Mouse (Mus musculus) liver, adult 2 months (tissue): ENCODE results near the gene Stk10. TPM values are rescaled to one million over a fixed set of nuclear protein-coding genes. Genes with fewer than 3 reads are reported as not detected.
A peak's percentile ranks its signal among the peaks of the same experiment; 100 is the strongest.

Experiments
- DNase-seq: peaks from one replicate; pipeline ENCODE4 v3.0.0-alpha.2; 2011; ENCODE audit warnings: low read depth, low spot score; ENCODE audit errors: extremely low read depth
- H3K27ac ChIP-seq: fragments of 200-500 bp; replicated peaks from 2 replicates; pipeline ENCODE4 v1.5.1; 2012; ENCODE audit warnings: low read depth, mild to moderate bottlenecking, control low read depth, inconsistent platforms, low read length; ENCODE audit not compliant: insufficient read depth
- H3K27me3 ChIP-seq: fragments of 200-500 bp; 2 replicates; pipeline ENCODE4 v1.6.1; 2012; ENCODE audit warnings: mild to moderate bottlenecking, moderate library complexity, low read length, inconsistent platforms; ENCODE audit not compliant: control insufficient read depth, insufficient read depth
- H3K36me3 ChIP-seq: fragments of 200-500 bp; 2 replicates; pipeline ENCODE4 v1.6.1; 2012; ENCODE audit warnings: low read length, inconsistent platforms; ENCODE audit not compliant: control insufficient read depth, insufficient read depth
- H3K4me1 ChIP-seq: fragments of 200-500 bp; 2 replicates; pipeline ENCODE4 v1.6.1; 2011; ENCODE audit warnings: low read length; ENCODE audit not compliant: control insufficient read depth, insufficient read depth
- H3K4me3 ChIP-seq: fragments of 200-500 bp; 2 replicates; pipeline ENCODE4 v1.5.1; 2011; ENCODE audit warnings: low read depth, mild to moderate bottlenecking, control low read depth, low read length, moderate library complexity; ENCODE audit not compliant: insufficient read depth
- H3K79me2 ChIP-seq: fragments of 200-500 bp; 2 replicates; pipeline ENCODE4 v1.6.1; 2012; ENCODE audit warnings: inconsistent platforms, mild to moderate bottlenecking, low read length, moderate library complexity; ENCODE audit not compliant: control insufficient read depth, insufficient read depth
- H3K9ac ChIP-seq: fragments of 200-500 bp; 2 replicates; pipeline ENCODE4 v1.6.1; 2012; ENCODE audit warnings: low read depth, mild to moderate bottlenecking, control low read depth, inconsistent platforms, low read length
- CTCF ChIP-seq: fragments of 200-500 bp; IDR thresholded peaks from 2 replicates; pipeline ENCODE4 v1.5.1; 2011; ENCODE audit warnings: low read depth, low read length, control low read depth
- POLR2A ChIP-seq: fragments of 200-500 bp; IDR thresholded peaks from 2 replicates; pipeline ENCODE4 v1.6.1; 2011; ENCODE audit warnings: low read length, control low read depth; ENCODE audit not compliant: insufficient read depth; ENCODE audit errors: extremely low read depth
- WGBS: fragments of 180-500 bp; shearing (Covaris S2); methylation state at CpG from one replicate; pipeline ENCODE4 v1.1.7; 2018; 5-methylcytosine and 5-hydroxymethylcytosine counted together
- polyA plus RNA-seq: library from polyadenylated mRNA; depleted of rRNA; stranded (reverse); fragments of >200 nt; gene quantifications from 2 replicates; pipeline ENCODE4 v1.2.3, GENCODE M21; 2012
- total RNA-seq: library from RNA; depleted of rRNA; stranded (reverse); fragments of >200 nt; gene quantifications from 2 replicates; pipeline ENCODE4 v1.2.3, GENCODE M21; 2014

Gene Stk10
- total and polyA plus RNA-seq, 2 experiments = 2.0 to 2.4 TPM

DNA sequence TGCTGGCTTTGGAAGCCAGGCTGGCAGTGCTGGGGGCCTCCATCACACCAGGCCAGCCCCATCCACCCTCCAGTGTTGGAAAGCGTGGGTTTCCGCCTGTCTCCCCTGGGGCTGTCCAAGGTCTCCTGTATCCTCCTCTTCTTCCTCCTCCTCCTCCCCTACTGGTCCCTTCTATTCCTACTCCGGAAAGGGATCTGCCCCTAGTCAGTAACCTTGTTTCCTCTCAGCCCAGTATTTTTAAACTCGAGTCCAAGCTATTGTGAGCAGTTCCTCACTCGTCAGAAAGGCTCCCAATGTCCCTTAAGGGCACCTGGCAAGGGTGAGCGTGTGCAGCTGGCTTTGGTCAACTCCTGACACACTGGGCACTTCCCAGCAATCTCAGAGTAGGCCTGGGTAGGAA, 5.3 kb downstream of the Stk10 start:
- Histone ChIP-seq H3K27ac (no peak overlapping the region), H3K79me2 (no peaks in the 10 kb centered on the region), H3K36me3 (no peaks in the 10 kb centered on the region), H3K4me3 (no peak overlapping the region), H3K27me3 (no peaks in the 10 kb centered on the region), H3K4me1 (peaks cover 3% of the 10 kb centered on the region; the same call in 1 of the 2 replicates), H3K9ac (no peak overlapping the region)
- TF ChIP-seq POLR2A (no peak), CTCF (no peak)
- no peak for DNase-seq
- 70% methylated on average over 6 of the region's 6 CpGs for WGBS

DNA sequence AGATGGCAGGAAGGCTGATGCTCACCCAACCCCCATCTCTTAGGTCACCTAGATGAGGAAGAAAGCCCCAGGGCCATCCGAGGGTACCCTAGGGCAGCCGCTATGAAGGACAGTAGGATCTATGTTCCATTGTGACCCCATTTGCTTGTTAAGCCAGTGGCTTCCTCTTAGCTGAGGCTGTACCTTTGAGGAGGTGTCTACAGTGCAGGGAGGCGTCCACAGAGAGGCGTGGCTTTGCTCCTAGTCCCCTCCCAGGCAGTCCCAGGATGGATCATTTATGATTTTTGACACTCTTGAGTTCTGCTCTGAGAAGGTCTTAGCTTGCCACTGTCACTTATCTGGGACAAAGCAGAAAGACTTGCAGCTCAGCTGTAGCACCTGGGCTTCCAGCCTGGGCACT, 5.7 kb downstream of the Stk10 start:
- H3K27ac ChIP-seq = no peak overlapping the region
- TF ChIP-seq CTCF (no peak), POLR2A (no peak)
- no peak overlapping the region for H3K4me3 ChIP-seq
- H3K36me3 ChIP-seq = no peaks in the 10 kb centered on the region
- DNase-seq = peak; percentile 27
- no peaks in the 10 kb centered on the region for H3K79me2 ChIP-seq
- H3K4me1 ChIP-seq = peaks cover 3% of the 10 kb centered on the region; the same call in 1 of the 2 replicates
- H3K27me3 ChIP-seq = no peaks in the 10 kb centered on the region
- WGBS = 79% methylated on average over 4 of the region's 4 CpGs
- no peak overlapping the region for H3K9ac ChIP-seq

DNA sequence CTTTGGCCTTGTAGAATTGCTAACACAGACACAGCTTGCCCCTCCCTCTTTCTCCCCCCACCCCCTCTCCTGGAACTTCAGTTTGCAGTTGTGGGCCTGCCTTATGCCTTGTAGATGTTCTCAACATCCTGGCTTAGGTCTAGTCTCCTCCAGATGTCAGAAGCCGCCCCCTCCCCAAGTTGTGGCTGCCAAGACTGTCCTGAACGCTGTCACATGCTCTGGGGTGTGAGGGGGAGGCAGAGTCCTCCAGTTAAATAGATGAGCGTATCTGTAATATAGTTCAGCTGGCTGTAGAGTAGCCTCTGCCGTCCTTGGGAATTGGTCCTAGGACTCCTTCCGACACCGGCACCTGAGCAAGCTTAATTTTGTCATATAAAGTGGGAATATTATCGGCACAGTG, 6.6 kb downstream of the Stk10 start:
- TF ChIP-seq CTCF (no peak), POLR2A (no peak)
- Histone ChIP-seq H3K79me2 (no peaks in the 10 kb centered on the region), H3K27me3 (no peaks in the 10 kb centered on the region), H3K9ac (no peak overlapping the region), H3K4me3 (no peak overlapping the region), H3K36me3 (no peaks in the 10 kb centered on the region), H3K4me1 (peaks cover 3% of the 10 kb centered on the region; the same call in 1 of the 2 replicates), H3K27ac (no peak overlapping the region)
- WGBS = 92% methylated on average over 7 of the region's 7 CpGs
- DNase-seq = no peak

DNA sequence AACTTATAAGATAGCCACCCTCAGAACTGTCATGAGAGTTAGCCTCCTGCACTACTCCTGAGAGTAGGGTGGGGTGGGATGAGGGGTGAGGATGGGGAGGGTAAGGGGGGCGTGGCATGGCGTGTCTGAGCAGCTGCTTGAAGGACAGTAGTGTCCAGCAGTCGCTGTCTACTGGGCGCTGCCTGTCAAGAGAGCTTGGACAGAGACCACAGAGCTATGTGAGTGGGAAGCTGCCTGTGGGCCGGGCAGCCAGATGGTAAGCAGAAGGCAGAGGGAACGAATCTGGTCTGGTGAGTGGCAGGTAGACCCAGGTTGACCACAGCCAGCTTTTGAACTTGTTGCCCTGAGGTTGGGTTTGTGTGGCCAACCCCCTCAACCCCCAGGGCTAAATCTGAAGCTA, 7.4 kb downstream of the Stk10 start:
- Histone ChIP-seq H3K36me3 (no peaks in the 10 kb centered on the region), H3K4me3 (no peak overlapping the region), H3K4me1 (peaks cover 3% of the 10 kb centered on the region; the same call in 1 of the 2 replicates), H3K79me2 (no peaks in the 10 kb centered on the region), H3K27ac (no peak overlapping the region), H3K27me3 (no peaks in the 10 kb centered on the region), H3K9ac (no peak overlapping the region)
- WGBS = 92% methylated on average over 6 of the region's 6 CpGs
- DNase-seq = no peak
- TF ChIP-seq POLR2A (no peak), CTCF (no peak)

DNA sequence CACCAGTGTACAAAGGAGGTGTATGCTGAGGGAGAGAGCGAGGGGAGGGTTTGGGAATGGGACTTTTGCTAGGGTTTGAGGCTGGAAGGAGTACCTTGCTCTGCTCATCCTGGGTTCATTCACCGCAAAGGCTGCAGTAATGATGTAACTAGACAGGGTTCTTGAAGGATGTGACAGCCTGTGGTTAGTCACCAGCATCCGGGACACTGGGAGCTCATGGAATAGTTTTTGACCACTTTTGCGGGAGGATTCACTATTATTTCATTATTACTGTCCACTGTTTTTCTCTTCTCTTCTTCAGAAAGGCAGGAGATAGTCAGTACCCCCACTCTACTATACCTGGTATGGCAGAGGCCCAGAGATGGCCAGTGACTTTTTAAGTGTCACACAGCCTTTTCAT, 9.1 kb downstream of the Stk10 start:
- no peak for DNase-seq
- WGBS = 82% methylated on average over 4 of the region's 4 CpGs
- no peaks in the 10 kb centered on the region for H3K79me2 ChIP-seq
- H3K4me3 ChIP-seq = no peak overlapping the region
- peaks cover 3% of the 10 kb centered on the region; the same call in 1 of the 2 replicates for H3K4me1 ChIP-seq
- H3K9ac ChIP-seq = no peak overlapping the region
- H3K36me3 ChIP-seq = no peaks in the 10 kb centered on the region
- H3K27me3 ChIP-seq = no peaks in the 10 kb centered on the region
- TF ChIP-seq POLR2A (no peak), CTCF (no peak)
- 0 out of 2 replicates have a peak overlapping the region, but pooled peaks have one; percentile 26 for H3K27ac ChIP-seq

DNA sequence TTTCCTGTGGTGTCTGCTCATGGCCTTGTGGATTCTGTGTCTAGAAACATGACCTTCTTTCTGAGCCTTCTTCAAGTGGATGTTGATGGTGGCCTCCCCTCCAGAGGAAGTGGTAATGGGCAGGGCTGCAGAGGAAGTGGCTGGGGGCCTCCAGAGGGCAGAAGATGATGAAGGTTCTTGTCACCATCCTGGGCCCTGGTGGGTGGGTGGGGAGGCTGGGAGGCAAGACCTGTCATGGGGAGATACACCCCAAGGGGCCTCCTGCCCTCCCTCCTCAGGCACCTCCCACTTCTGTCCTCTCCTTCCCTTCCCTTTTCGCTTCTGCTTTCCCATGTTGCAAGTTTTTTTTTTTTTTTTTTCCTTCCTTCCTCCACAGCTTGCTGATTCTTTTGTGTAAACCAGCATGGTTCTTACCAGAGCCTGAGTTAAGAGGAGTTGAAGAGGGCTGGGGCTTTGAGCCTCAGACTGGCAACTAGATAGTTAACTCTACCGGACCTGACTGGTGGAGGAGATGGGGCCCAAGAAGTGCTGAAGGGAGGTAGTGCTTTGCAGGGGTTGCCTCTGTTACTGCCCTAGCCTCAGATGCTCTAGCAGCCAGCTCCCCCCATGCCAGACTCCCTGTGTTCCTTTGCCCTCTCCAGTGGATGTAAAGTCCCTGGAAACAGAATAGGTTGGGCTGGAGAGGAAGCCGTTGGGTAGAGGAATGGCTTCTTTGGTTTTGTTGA, 9.7 kb downstream of the Stk10 start:
- DNase-seq = peak; percentile 46
- 67% methylated on average over 3 of the region's 3 CpGs for WGBS
- Histone ChIP-seq H3K9ac (no peak overlapping the region), H3K79me2 (no peaks in the 10 kb centered on the region), H3K4me1 (peaks cover 3% of the 10 kb centered on the region; the same call in 1 of the 2 replicates), H3K36me3 (no peaks in the 10 kb centered on the region), H3K4me3 (no peak overlapping the region), H3K27me3 (no peaks in the 10 kb centered on the region), H3K27ac (peak overlapping the region; percentile 26; the same call in 1 of the 2 replicates)
- TF ChIP-seq CTCF (no peak), POLR2A (no peak)
